Mouse (Mus musculus): ENCODE measurements at regions not wholly inside any gene's neighbourhood (a gene's known extent, or its start where the extent isn't known, plus 50 kb on each side); places are given as distances from the start of the nearest gene placed in this dataset.

DNA sequence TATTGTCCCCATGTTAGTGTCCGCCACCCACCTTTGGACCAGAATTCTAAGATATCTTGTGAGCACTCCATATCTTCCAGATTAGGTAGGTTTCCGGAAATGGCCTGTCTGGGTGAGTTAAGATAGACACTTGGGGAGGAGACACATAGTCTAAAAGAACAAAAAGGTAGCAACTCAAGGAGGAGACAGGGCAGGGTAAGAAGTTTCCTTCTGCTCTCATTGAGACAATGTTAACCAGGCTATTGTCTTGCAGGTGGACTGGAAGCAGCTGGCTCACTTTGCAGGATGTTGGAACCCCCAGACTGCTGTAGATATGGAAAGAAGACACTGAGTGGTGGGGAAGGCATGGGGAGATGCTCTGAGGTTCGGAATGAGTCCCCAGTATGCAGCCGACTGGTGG is 1291.5 kb upstream of the A1bg start:
- H3K27ac ChIP-seq (ENCODE audit: low read depth) = no peak overlapping the region
- H3K4me1 ChIP-seq (ENCODE audit: insufficient read depth) = peaks cover 13% of the 10 kb centered on the region; the same call in 1 of the 2 replicates
- ATAC-seq (no peak), DNase-seq (no peak)
- H3K9me3 ChIP-seq (ENCODE audit: low read length) = no peaks in the 10 kb centered on the region
- WGBS (ENCODE audit: insufficient replicate concordance) = 58% methylated on average over 4 of the region's 4 CpGs
- H3K4me3 ChIP-seq (ENCODE audit: low read depth, low read length) = no peak overlapping the region
- TF ChIP-seq EP300 (IDR thresholded peaks at IDR 0.05; ENCODE audit: low read depth) = peak; percentile 54; the same call in 1 of the 2 replicates
- no peak for TF ChIP-seq CTCF (IDR thresholded peaks at IDR 0.05; ENCODE audit: low read depth)
- H3K36me3 ChIP-seq (replicated peaks; ENCODE audit: insufficient read depth, low read length) = no peaks in the 10 kb centered on the region
- no peak overlapping the region for H3K4me2 ChIP-seq (ENCODE audit: low read depth, low read length)
- no peak overlapping the region for H3K9ac ChIP-seq (replicated peaks)
- no peaks in the 10 kb centered on the region for H3K27me3 ChIP-seq (ENCODE audit: insufficient read depth, low read length)

DNA sequence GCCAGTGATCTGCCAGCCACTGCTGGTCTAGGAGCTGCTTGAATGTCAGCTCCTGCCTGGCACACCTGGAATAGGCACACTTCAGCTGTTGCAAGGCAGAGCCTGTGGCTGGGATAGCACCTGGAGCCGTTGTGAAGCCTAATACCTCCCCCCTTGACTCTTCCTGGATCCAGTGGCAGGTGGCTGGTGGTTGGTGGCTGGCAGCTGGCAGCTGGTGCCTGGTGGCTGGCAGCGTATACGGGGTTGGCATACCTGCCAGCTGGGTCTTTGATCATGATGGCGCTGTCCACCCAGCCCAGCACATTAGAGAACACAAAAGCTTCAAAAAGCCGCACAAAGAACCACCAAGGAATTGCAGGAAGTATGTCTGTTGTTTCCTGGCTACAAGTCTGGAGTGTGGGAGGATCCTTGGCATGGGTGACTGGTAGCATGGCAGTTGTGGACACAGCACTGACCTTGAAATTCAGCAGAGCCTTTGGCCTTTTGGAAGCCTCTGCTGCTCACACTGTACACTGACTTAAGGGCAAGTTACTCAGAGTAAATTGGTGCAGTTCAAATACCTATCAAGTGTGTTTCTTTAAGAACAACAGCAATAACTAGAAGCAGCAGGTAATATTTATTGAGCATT is 1289.6 kb upstream of the A1bg start:
- WGBS (ENCODE audit: insufficient replicate concordance) = 82% methylated on average over 5 of the region's 5 CpGs
- DNase-seq = no peak
- Histone ChIP-seq H3K4me3 (ENCODE audit: low read depth, low read length) (no peak overlapping the region), H3K9ac (replicated peaks) (no peak overlapping the region), H3K9me3 (ENCODE audit: low read length) (no peaks in the 10 kb centered on the region), H3K36me3 (replicated peaks; ENCODE audit: insufficient read depth, low read length) (no peaks in the 10 kb centered on the region), H3K4me2 (ENCODE audit: low read depth, low read length) (no peak overlapping the region), H3K27ac (ENCODE audit: low read depth) (no peak overlapping the region), H3K27me3 (ENCODE audit: insufficient read depth, low read length) (no peaks in the 10 kb centered on the region), H3K4me1 (ENCODE audit: insufficient read depth) (peaks cover 18% of the 10 kb centered on the region; the same call in 1 of the 2 replicates)
- ATAC-seq = no peak
- no peak for TF ChIP-seq EP300 (IDR thresholded peaks at IDR 0.05; ENCODE audit: low read depth)
- TF ChIP-seq CTCF (IDR thresholded peaks at IDR 0.05; ENCODE audit: low read depth) = no peak

DNA sequence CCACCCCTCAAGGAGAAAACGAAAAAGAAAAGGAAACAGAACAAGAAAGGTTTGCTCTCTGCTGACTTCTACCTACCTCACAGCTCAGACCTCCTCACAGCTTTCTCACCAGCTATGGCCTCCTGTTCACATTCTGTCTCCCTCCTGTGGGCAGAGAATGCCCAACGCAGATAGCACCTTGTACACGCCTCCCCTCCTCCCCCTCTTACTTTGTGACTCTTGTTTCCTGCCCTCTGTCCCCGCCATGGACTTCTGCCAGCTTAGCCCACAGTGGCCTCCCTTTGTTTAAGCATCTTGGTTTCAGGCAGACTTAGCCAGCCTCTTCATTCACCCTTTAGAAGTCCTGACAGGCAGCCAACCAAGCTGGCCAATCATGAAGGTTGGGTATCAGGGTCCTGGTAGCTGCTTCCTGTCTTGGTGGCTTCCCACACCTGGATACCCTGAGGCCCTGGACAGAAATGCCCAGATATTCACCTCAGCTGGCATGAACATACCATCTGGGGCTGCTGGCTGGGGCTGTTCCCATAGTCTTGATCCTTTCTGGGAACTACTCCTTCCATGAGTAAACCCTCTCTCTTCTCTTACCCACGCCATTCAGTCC is 1287.2 kb upstream of the A1bg start:
- ATAC-seq (peak; percentile 60), DNase-seq (peak; percentile 39)
- no peak overlapping the region for H3K27ac ChIP-seq (ENCODE audit: low read depth)
- H3K9me3 ChIP-seq (ENCODE audit: low read length) = no peaks in the 10 kb centered on the region
- no peaks in the 10 kb centered on the region for H3K27me3 ChIP-seq (ENCODE audit: insufficient read depth, low read length)
- WGBS (ENCODE audit: insufficient replicate concordance) = 49% methylated on average over 5 of the region's 5 CpGs
- no peak overlapping the region for H3K9ac ChIP-seq (replicated peaks)
- TF ChIP-seq CTCF (IDR thresholded peaks at IDR 0.05; ENCODE audit: low read depth) = peak; percentile 57
- TF ChIP-seq EP300 (IDR thresholded peaks at IDR 0.05; ENCODE audit: low read depth) = no peak
- H3K4me3 ChIP-seq (ENCODE audit: low read depth, low read length) = no peak overlapping the region
- no peak overlapping the region for H3K4me2 ChIP-seq (ENCODE audit: low read depth, low read length)
- H3K4me1 ChIP-seq (ENCODE audit: insufficient read depth) = peaks cover 11% of the 10 kb centered on the region; the same call in 1 of the 2 replicates
- H3K36me3 ChIP-seq (replicated peaks; ENCODE audit: insufficient read depth, low read length) = no peaks in the 10 kb centered on the region

DNA sequence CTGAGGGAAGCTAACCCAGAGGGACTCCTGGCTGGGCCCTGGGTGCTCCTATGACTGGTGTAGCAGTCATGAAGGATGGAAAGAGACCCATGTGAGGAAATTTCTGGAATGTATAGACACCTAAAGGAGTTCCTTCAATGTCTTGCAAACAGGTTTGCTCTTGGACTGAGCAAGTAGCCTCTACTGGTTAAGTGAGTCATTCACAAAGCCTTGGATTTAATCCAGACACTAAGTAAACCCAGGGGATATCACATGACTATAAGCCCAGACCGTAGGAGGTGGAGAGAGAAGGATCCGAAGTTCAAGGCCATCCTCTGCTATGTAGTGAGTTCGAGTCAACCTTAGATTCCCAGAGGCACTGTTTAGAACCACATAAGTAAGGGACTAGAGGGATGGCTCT is 1286.5 kb upstream of the A1bg start:
- no peak for ATAC-seq
- no peak overlapping the region for H3K9ac ChIP-seq (replicated peaks)
- H3K4me1 ChIP-seq (ENCODE audit: insufficient read depth) = peaks cover 11% of the 10 kb centered on the region; the same call in 1 of the 2 replicates
- H3K4me3 ChIP-seq (ENCODE audit: low read depth, low read length) = no peak overlapping the region
- H3K9me3 ChIP-seq (ENCODE audit: low read length) = no peaks in the 10 kb centered on the region
- 80% methylated on average over 3 of the region's 3 CpGs for WGBS (ENCODE audit: insufficient replicate concordance)
- no peaks in the 10 kb centered on the region for H3K36me3 ChIP-seq (replicated peaks; ENCODE audit: insufficient read depth, low read length)
- DNase-seq = no peak
- no peak overlapping the region for H3K27ac ChIP-seq (ENCODE audit: low read depth)
- TF ChIP-seq EP300 (IDR thresholded peaks at IDR 0.05; ENCODE audit: low read depth) = no peak
- no peak for TF ChIP-seq CTCF (IDR thresholded peaks at IDR 0.05; ENCODE audit: low read depth)
- H3K27me3 ChIP-seq (ENCODE audit: insufficient read depth, low read length) = no peaks in the 10 kb centered on the region
- H3K4me2 ChIP-seq (ENCODE audit: low read depth, low read length) = no peak overlapping the region

DNA sequence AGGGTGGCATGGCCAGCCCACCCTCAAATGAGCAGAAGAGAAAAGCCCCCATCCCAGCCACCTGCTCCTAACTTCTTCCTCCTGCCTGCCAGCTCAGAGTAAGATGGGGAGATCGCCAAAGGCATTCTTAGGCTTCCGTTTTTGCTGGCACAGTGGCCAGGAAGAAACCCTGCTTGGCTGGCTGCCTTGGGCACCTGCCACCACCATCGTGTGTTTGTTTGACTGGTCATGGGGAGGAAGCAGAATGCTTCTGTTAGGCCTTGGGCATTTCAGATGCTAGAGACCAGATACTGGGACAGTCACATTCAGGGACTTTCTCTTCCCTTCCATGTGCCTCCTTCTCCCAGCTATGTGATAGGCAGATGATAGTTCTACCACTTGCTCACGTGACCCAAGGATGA is 1283.7 kb upstream of the A1bg start:
- no peak overlapping the region for H3K4me2 ChIP-seq (ENCODE audit: low read depth, low read length)
- no peaks in the 10 kb centered on the region for H3K36me3 ChIP-seq (replicated peaks; ENCODE audit: insufficient read depth, low read length)
- 79% methylated on average over 4 of the region's 4 CpGs for WGBS (ENCODE audit: insufficient replicate concordance)
- H3K27ac ChIP-seq (ENCODE audit: low read depth) = no peak overlapping the region
- H3K9me3 ChIP-seq (ENCODE audit: low read length) = 0 out of 2 replicates have a peak, but pooled peaks cover 3% of the 10 kb centered on the region
- H3K9ac ChIP-seq (replicated peaks) = no peak overlapping the region
- H3K4me3 ChIP-seq (ENCODE audit: low read depth, low read length) = no peak overlapping the region
- H3K27me3 ChIP-seq (ENCODE audit: insufficient read depth, low read length) = no peaks in the 10 kb centered on the region
- no peak for TF ChIP-seq CTCF (IDR thresholded peaks at IDR 0.05; ENCODE audit: low read depth)
- no peak for TF ChIP-seq EP300 (IDR thresholded peaks at IDR 0.05; ENCODE audit: low read depth)
- peaks cover 11% of the 10 kb centered on the region; the same call in 1 of the 2 replicates for H3K4me1 ChIP-seq (ENCODE audit: insufficient read depth)
- ATAC-seq (no peak), DNase-seq (no peak)

DNA sequence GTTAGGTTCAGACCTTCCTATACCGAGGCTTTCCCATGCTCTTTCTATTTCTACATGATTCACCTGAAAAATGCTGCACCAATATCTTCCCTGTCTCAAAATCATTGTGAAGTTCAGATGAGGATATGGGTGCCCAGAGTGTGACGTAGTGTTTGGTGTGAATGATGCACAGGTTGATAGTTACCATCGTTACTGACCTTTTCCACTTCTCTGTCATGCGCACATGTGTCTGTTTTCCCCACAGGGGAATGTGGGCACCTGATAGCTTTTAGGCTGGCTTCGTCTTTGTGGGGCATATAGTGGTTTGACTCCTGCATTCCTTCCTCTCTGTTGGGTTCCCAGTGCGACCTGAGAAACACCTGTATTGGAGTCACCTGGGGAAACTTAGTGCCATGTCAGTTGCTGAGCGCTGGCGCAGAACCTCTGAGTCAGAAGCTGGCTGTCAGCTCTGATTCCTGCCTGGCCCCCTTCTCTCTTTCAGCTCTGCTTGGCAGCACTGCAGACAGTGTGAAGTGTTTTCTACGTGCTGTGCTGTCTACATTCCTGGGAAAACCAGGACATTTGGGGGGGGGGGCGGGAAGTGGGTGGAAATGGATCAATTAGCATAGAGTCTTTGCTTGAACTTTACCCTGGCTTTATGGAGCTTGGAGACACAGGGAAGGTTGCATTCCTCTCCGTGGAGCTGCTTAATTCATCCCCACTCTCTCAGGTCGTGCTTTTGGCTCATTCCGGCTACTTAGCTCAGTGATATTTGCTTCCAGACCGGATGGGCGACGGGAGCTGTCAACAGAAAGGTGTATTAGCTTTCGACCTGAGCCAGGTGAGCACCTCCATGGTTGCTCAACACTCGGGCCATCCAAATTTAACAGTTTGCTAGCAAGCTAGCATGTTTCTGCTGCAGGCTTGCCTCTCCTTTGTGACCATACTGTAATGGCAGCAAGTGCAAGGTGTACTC is 1281.4 kb upstream of the A1bg start:
- DNase-seq (peak; percentile 42), ATAC-seq (peak; percentile 87)
- peak overlapping the region; percentile 36; the same call in 1 of the 2 replicates for H3K4me2 ChIP-seq (ENCODE audit: low read depth, low read length)
- no peaks in the 10 kb centered on the region for H3K27me3 ChIP-seq (ENCODE audit: insufficient read depth, low read length)
- H3K27ac ChIP-seq (ENCODE audit: low read depth) = peak overlapping the region; percentile 86
- no peak overlapping the region; the same call in 1 of the 2 replicates for H3K9ac ChIP-seq (replicated peaks)
- TF ChIP-seq CTCF (IDR thresholded peaks at IDR 0.05; ENCODE audit: low read depth) (no peak), EP300 (IDR thresholded peaks at IDR 0.05; ENCODE audit: low read depth) (peak; percentile 41; the same call in 1 of the 2 replicates)
- H3K4me3 ChIP-seq (ENCODE audit: low read depth, low read length) = no peak overlapping the region
- peaks cover 5% of the 10 kb centered on the region; the same call in 1 of the 2 replicates for H3K4me1 ChIP-seq (ENCODE audit: insufficient read depth)
- H3K9me3 ChIP-seq (ENCODE audit: low read length) = peaks cover 3% of the 10 kb centered on the region; the same call in 1 of the 2 replicates
- H3K36me3 ChIP-seq (replicated peaks; ENCODE audit: insufficient read depth, low read length) = no peaks in the 10 kb centered on the region
- WGBS (ENCODE audit: insufficient replicate concordance) = 65% methylated on average over 18 of the region's 18 CpGs
